Mouse (Mus musculus) kidney, adult 8-10 months (tissue): ENCODE measurements around the gene Hist1h2aa.

Experiments used
- DNase-seq, 2 experiments: peaks; one replicate each; pipeline ENCODE4 v3.0.0; 2022

Gene Hist1h2aa

DNA sequence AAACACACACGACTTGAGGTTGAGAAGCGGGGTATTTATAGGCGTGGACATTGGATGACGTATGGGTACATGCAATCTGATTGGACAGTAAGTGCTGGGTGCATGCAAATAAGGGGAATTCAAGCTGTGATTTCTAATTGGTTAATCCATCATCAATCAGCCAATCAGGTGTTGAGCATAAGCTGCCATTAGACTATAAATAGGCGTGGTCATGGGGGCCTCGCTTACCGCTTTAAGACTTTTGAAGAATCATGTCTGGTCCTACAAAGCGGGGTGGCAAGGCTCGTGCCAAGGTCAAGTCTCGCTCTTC lies at the start of gene Hist1h2aa:
TSS of gene Hist1h2aa (plus strand) at position 252 of the 310 bp plus-strand sequence.
- DNase-seq: no peak

DNA sequence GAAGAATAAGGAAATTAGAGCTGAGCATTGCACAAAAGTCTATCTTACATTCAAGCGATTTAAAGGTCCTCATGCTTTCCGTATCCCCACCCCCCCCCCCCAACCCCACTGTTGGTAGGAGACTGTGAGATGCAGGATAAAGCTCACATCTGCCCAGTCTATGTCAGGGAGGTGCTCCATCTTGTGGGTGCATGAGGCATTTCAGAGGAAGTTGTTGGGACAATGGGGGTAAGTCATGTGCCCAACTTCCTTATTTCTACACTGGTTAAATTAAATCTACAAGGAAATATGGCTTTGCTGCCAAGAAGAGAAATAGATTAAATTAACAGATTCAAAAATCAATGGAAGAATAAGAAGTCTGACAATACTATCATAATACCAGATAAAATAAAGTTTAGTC lies 48.7 kb upstream of the Hist1h2aa start:
- no peak for DNase-seq

DNA sequence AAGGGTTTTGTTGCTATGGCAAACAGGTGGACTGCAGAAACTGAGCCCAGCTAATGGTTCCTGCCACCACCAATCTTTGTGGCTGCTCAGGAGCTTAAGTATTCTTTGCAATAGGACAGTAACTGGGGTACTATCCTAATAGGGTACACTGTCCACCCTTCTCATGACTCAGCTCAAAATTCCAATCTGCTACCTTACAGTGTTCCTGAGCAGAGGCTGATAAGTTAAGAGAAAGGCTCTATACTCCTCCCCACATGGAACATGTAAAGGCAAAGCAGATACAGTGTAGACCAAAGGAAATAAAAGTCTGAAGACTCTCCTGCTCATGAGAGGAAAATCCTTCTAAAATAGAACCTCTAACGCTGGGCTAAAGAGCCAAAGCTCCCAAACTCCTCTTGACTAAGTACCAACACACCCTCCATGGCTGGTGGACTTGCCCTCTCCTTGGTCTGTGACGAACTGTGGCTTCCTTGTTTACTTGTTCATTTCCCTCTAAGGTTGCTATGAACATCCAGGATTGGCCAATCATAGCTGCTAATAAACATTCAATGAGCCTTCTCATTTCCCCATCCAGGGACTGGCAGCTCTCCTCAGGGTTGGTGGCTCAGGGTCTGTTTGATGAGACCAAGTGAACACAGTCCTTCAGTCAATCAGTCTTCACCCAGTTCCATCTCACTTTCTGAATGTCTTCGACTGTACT lies 47.1 kb upstream of the Hist1h2aa start:
- no peak for DNase-seq

DNA sequence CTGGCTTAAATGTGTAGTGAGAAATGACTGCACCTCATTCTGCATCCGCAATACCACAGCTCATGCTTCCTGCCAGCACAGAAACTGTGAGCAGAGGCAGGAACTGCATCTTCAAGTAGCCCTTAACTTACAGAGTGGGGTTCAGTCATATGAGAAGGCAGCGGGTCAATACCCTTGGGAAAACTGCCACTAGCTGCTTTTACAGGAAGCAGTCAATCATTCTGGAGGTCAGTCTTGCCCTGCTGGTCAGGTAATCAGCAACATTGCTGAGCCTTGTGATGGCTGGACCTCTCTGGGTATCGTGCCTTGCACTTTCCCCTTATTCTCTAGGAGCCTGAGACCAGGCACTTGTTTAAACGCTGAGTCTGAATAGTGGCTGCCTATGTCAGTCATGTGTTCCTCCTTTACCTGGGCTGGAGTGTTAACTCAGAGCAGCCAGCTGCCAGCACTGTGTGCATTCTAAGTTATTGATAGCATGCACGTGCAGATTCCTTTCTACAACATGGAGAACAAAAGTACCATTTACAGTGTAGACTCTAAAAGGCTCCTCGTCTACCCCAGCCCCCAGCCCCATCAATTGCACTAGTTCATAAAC lies 45.2 kb upstream of the Hist1h2aa start:
- DNase-seq: peak; percentile 66 to 75

DNA sequence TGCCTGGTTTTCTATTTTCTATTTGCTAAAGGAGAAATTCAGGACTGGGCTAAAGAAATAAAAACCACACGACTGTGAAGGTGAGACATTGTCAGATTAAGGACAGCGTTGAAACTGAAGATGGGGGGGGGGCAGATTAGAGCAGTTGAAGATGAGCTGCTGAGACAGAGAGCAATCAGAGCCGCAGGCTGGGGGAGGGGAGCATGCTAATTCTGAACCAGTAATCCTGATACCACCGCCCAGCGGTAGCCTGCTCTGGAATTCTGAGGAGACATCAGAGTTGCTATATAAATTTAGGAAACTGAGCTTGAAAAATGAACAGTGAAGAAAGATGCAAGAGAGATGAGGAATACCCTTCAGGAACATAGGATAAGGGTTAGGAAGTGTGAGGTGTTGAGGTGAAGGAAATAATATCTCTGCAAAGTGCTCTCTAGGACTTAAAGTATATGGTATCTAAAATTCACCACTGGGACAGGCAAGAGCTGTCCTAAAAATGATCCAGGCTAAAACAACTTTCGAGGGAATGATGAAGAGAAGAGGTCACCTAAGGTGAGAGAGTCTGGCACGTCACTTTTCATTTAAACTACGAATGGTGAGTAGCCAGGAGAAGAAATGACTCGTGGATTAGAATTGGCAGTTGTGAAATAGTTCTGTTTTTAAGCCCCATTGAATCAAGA lies 41.5 kb upstream of the Hist1h2aa start:
- no peak for DNase-seq

DNA sequence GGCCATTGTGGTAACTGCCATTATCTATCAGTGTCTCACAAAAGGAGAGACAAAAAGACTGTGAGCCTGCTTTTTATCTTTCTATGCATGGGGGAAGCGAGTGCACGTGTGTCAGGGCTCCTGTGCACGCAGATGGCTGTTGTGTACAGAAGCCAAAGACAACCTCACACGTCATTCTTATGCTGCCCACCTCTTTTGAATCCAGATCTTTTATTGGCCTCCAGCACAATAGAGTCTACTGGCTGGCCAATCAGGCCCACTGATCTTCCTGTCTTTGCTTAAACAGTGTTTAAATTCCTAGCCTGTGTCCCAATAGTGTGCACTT lies 41.0 kb upstream of the Hist1h2aa start:
- no peak for DNase-seq

DNA sequence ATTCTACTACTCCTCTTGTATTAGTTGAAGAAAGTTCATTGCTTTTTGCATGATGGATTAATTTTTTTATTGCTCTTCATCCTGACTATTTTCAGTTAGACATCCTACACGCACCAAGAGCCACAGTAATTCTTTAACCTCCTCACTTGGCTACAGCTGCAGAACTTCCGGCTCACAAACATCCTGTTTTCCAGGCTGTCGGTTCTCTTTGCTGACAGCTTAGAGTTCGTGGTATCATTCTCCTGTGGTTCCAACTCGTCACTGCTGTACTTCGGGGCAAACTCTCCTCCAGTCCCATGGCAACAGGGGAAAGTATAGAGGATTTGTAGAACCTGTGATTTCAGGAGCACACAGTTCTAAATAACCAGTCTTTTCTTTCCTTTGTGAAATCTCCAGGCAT lies 36.0 kb upstream of the Hist1h2aa start:
- no peak for DNase-seq

DNA sequence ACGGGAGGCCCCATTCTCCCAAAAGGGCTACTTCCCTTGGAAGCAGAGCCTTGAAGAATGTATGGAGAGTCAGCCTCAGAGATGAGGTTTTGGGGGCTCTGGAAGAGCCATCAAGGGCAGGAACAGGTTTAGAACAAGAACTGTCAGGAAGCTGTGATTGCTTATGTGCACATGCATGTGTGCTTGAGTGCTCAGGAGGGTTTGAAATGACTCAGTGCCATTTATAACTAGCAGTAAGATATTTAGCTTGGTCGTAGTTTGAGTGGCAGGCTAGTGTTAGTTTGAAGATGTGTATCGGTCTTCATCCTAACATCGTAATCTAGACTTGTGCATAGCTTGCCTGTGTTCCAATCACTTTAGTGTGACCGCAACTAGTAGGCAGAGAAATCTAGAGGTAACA lies 27.4 kb upstream of the Hist1h2aa start:
- DNase-seq: no peak

DNA sequence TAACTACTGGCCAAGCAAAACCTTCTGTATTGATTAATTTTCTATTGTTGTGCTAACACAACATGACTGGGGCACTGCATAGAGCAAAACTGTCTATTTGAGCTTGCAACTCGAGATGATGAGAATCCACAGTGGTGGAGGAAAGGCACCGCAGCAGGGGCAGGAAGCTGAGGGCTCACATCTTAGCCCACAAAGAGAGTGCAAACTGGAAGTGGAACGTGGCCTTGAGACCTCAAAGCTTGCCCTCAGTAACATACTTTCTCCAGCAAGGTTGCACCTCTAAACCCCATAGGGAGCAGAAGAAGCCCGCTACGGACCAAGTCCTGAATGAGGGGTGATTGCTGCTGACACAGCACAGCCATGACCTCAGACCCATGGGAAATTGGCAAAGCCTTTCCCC lies 24.1 kb upstream of the Hist1h2aa start:
- no peak for DNase-seq

DNA sequence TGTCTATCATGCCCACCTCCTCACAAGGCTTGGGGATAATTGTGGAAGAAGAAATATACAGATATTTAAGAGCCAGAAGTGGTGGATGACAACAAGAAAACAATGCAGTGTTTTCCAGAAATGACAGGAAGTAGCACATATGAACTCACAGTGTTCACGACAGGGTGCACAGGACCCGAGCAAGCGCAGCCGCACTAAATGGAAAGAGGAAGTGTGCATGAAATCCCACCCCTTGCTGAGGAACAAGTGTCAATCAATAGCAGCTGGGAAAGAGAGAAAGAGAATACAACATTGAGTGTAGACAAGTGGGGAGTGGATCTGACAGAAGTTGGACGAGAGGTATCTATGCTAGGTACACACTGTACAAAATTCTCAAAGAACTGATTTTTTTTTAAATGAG lies 22.9 kb upstream of the Hist1h2aa start:
- no peak for DNase-seq

DNA sequence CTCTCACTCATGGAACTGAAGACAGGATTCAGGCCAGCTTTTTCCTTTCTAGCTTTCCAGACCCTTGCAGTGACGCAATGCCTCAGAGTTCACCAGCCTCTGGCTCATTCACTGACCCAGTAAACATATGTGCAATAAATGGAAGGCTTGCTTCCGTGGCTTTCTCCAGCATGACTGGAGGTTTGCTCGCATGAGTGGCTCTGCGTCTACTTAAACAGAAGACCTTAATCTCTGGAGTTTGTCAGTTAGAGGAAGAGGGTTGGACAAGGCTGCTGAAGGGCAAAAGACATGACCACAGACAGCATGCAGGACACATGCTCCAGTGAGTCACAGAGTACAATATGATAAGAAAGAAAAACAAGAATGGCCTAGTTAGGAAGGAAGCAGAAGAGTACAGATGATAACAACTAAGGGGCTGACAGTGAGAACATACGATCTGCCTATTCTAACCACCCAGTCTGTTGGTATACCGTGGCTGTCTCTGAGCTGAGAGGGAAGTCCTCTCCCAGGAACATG lies 20.4 kb upstream of the Hist1h2aa start:
- DNase-seq: peak in 1 of 2 experiments; percentile 21

DNA sequence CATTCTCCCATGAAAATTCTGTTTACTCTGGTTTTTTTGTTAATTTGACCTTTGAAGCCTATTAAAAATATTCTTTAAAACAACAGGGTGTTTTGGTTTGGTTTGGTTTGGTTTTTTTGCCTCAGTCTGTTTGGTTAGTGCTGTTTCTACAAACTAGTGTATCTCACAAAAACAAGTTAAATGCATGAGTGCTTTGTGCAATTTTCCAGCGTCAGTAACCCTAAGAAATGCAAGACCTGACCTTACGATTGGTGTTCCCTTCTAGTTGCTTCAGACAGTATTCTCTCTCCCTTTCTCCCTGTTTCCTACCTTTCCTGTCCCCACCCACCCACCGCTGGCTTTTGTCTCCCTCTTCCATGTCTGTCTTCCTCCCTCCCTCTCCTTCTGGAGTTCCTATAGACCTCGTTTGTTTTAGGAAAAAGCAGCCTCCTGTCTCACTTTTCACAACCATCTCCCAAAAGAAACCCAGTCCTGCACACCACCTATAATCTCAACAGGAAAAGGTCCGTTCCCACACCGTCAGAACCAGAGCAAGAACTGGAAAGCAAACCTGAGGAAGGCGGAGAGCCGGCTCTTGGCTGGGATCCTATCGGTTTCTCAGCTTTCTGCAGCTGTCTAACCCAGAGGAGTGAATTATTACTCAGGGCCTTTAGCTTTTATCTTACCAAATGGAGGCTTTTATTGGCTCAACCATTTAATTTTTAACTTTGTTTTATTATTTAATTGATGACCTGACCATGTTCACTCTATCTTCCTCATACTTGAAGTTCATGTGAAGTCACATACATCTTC lies 19.7 kb upstream of the Hist1h2aa start, which contains the start of gene Slc17a4:
TSS of gene Slc17a4 (minus strand) at position 634 of the 792 bp plus-strand sequence.
- peak; percentile 31 to 36 for DNase-seq

DNA sequence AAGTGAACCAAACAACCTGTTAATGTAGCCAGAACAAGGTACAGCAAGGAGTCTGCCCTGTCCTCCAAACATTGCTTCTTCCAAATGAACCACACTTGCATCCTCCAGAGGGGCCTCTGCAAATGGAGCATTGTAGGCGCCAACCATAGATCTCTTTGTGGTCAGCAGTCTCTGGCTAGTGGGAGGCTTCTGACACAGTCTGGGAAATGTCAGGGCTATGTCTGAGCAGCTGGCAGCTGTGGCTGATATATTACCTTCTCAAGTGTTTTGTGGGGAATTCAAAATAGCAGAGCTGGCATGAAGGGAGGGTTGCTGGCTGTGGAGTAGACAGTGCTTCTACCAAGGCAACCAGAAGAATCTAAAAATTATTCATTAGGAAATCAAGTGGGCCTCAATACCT lies 18.1 kb upstream of the Hist1h2aa start:
- DNase-seq: no peak

DNA sequence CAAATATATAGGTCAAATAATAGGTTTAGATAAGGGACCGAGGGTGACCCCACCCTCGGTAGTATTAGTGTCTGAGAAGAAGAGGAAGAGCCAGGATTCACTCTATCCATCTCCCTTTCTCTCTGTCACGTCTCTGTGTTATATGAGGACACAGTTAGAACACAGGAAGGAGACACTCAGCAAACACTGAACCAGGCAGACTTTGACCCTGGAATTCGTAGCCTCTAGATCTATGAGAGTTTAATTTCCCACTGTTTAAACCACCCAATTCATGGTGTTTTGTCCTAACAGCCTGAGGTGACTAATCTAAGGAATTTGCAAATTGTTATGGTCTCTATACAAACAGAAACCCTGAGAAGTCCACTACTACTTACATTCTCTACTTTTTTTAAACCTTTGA lies 16.6 kb upstream of the Hist1h2aa start:
- DNase-seq: peak in 1 of 2 experiments; percentile 37

DNA sequence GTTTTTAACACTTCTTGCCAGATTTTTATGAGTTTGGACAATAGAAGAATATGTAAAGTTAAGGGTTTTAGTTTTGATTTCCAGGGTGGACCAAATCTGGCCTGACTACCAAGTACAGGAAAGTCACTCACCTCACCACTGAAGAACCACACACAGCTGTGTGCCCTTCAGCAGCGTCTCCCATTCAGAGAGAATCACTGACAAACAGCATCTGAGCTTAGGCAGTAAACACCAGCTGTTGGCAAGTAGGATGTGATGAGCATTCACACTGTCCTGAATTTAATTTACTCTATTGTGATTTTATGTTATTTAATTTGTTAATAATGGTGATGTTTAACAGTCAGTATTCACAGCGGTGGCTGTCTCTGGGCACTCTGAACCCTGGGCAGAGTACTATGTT lies 8.5 kb upstream of the Hist1h2aa start:
- no peak for DNase-seq

DNA sequence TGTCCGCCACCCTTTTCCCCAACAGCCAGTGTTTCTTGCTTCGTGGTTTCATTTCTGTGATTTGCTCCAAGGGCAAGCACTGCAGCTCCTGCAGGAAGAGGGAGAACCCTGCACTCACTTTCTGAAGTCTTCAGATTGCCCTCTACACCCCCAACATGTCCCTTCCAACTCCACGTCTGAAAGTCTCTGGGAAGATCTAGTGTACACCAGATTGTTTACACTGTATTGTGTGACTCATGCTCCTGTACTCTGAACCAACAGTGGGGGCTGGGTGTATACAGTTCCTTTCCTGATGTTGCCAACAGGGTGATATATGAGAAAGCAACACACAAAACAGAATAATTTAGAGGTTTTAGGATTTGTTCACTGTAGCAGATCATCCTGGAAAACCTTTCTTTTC lies 5.6 kb upstream of the Hist1h2aa start:
- no peak for DNase-seq

DNA sequence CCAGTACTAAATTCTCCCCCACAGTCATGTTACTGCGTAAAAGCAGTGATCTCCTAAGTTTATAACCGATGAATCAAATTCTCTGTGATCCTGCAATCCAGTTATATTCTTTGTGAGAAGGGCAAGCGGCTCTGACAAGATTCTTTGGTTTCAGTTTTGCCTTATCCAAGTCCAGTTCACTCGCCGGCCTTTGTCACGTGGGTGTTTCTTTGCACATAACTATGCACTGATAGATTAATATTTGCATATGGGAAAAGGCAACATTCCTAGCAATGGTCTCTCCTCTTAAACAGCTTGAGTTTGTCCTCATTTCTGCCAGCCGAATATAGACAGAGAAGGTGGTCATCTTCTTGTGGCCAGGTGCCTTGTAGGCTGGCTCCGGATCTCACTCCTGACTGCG lies 3.8 kb upstream of the Hist1h2aa start:
- no peak for DNase-seq

DNA sequence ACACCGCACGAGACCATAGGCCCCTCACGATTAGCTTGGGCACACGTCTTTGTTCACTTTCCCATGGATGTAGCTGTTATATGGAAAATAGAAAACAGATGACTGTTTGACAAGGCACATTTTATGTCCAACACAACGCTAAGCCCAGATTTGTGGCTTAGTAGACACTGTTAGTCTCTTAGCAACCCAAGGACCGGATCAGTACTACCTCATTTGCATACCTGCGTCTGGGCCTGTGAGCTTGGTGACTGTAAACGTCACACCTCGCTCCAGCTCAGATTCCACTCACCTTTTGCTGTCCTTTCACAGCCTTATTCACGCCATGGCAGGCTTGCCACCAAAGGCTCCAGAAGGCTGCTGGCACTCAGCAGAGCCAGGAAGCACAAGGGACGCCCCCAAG lies 3.4 kb upstream of the Hist1h2aa start:
- DNase-seq: no peak

DNA sequence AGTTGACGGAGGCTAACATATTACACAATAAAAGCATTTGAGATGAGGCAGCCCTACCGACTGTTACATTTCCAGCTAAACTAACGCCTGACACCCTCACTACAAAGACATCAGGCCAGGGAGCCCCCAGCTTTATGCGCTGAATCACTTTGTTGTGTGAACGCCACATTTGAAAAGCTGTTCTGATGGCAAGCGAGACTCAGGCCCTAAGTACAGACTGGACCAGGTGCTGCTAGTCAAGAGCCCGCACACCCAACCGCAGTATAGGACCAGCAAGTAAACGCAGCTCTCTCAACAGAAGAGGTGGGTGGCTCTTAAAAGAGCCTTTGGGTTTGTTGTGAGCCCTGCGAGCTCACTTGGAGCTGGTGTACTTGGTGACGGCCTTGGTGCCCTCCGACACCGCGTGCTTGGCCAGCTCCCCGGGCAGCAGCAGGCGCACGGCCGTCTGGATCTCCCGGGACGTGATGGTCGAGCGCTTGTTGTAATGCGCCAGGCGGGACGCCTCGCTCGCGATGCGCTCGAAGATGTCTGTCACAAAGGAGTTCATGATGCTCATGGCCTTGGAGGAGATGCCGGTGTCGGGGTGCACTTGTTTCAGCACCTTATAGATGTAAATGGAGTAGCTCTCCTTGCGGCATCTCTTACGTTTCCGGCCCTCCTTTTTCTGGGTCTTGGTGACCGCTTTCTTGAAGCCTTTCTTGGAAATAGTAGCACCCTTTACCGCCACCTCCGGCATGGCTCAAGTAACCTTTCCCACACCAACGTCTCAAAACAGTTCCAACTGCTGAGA lies 646 bp upstream of the Hist1h2aa start, which contains the start of gene Hist1h2ba:
TSS of gene Hist1h2ba (minus strand) at position 736 of the 790 bp plus-strand sequence.
- DNase-seq: no peak

DNA sequence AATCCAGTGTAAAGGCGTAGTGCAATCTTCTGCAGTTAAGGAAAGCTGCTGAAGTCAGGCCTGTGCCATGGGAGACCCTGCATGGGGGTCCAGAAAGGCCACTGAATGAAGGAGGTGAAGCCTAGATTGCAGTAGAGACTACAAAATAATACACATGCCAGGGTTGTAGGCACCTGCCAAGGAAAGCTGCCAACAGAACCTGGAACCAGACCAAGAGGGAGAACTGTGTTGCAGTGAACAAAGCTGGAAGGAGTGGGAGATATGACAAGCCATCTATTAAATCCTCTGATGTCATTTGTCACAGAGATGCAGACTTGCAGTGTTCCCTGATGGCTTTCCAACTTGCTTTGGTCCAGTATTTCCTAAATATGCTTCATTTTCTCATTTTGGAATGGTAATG lies 4.4 kb downstream of the Hist1h2aa start:
- peak; percentile 28 to 68 for DNase-seq

DNA sequence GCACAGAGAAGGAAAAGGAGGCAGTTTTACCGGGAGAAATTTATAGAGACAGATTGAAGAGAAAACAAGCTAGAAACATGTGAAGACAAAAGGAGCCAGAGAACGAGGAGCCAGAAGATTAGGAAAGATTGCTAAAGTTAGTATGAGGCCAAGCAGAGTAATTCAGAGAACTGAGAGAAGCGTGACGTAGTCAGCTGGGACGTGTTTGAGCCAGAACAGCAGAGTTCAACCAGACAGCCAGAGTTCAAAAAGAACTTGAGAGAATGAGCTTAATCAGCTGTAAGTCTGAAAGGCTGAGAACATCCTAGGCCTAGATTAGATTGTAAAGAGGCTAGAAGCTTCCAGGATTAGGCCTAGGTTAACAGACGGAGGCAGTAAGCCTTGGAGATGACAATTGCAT lies 6.0 kb downstream of the Hist1h2aa start:
- peak in 1 of 2 experiments; percentile 18 for DNase-seq

DNA sequence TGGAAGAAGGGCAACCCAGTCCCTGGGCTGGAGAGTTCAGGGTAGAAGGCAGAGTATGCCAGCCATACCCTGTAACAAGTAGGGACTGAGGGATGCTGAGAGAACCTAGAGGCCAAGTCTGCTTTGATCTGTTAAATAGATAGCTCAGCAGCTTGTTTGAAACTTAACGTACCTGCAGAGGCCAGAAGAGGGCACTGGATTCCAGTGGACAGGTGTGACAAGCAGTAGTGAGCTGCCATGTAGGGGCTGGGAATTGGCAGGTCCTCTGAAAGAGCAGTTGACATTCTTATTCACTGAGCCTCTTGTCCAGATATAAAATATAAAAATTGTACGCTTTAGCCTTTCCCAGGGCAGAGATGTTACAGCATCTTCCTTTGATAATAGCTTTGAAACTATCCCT lies 8.6 kb downstream of the Hist1h2aa start:
- no peak for DNase-seq

DNA sequence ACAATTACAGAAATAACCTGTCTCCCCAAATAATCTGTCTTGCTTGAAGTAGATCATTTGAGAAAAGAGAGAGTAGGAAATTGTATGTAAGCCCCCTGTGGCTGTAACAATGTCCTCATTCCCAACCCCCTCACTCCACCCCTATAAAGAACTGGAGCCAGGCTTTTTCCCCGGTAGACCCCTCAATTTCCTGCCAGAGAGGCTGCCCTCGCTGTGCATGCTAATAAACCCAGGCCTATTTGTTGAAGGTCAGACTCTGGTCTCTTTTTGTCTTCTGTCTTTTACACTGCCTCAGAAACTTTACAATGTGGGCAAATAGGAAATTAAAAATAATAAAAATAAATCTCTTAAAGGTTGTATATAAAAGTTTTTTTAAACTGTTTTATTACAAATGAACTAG lies 12.0 kb downstream of the Hist1h2aa start:
- DNase-seq: no peak
